Mouse (Mus musculus): ENCODE results near the gene Ang. TPM values are rescaled to one million over a fixed set of nuclear protein-coding genes. Genes with fewer than 3 reads are reported as not detected.

The Ang gene
- polyA plus RNA-seq, 1 experiment = 0.89 TPM

DNA sequence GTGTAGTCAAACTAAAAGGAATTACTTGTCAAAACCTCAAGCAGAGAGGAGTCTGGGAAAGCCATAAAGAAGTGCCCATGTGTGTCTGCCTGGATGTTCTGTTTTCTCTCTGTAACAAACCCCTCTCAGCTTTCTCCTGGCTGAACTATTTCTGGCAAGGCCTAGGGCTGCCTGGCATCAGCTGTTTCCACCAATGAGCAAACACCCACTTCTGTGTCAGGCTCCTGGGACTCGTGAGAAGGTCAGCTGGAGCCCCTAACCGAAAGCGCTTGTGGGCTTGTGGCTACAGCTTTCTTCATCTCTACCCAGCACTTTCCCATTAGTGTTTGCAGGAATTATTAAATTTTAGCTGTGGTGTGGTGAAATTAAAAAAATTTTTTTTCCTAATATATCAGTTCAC is 21.0 kb downstream of the Ang start:
- no peak for TF ChIP-seq POLR2A (IDR thresholded peaks at IDR 0.05; ENCODE audit: control insufficient read depth, low read depth, low read length)
- TF ChIP-seq CTCF (IDR thresholded peaks at IDR 0.05; ENCODE audit: control insufficient read depth, insufficient read depth, insufficient replicate concordance, low read depth, low read length) = no peak
- H3K36me3 ChIP-seq (ENCODE audit: control insufficient read depth, insufficient read depth, low read length) = no peaks in the 10 kb centered on the region
- H3K4me1 ChIP-seq (ENCODE audit: control insufficient read depth, insufficient read depth, low read length) = no peaks in the 10 kb centered on the region
- no peak overlapping the region for H3K27ac ChIP-seq (ENCODE audit: control insufficient read depth, insufficient read depth, low read depth, low read length)
- no peaks in the 10 kb centered on the region for H3K27me3 ChIP-seq (ENCODE audit: control insufficient read depth, insufficient read depth, low read length)
- no peak overlapping the region for H3K4me3 ChIP-seq (ENCODE audit: control insufficient read depth, low read depth, low read length)

DNA sequence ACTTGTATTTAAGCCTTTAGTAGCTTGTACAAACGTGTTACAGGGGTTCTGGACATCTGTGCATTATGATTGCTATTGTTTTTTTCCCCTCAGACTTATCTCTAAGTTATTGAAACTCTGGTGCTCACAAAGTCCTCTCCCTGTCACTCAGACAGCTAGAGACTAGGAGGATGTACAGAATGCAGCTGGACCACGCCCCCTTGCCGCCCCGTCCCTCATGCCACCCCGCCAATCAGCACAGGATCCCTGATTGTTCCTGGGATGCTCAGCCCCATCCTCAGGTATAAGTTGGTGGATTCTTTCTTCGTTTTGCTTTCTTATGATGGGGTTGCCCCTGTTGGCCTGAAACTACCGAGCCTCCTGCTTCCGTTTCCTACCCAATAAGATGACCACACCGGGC is 22.5 kb downstream of the Ang start:
- no peak overlapping the region for H3K27ac ChIP-seq (ENCODE audit: control insufficient read depth, insufficient read depth, low read depth, low read length)
- no peak for TF ChIP-seq CTCF (IDR thresholded peaks at IDR 0.05; ENCODE audit: control insufficient read depth, insufficient read depth, insufficient replicate concordance, low read depth, low read length)
- TF ChIP-seq POLR2A (IDR thresholded peaks at IDR 0.05; ENCODE audit: control insufficient read depth, low read depth, low read length) = no peak
- no peaks in the 10 kb centered on the region for H3K27me3 ChIP-seq (ENCODE audit: control insufficient read depth, insufficient read depth, low read length)
- H3K4me1 ChIP-seq (ENCODE audit: control insufficient read depth, insufficient read depth, low read length) = no peaks in the 10 kb centered on the region
- no peaks in the 10 kb centered on the region for H3K36me3 ChIP-seq (ENCODE audit: control insufficient read depth, insufficient read depth, low read length)
- no peak overlapping the region for H3K4me3 ChIP-seq (ENCODE audit: control insufficient read depth, low read depth, low read length)

DNA sequence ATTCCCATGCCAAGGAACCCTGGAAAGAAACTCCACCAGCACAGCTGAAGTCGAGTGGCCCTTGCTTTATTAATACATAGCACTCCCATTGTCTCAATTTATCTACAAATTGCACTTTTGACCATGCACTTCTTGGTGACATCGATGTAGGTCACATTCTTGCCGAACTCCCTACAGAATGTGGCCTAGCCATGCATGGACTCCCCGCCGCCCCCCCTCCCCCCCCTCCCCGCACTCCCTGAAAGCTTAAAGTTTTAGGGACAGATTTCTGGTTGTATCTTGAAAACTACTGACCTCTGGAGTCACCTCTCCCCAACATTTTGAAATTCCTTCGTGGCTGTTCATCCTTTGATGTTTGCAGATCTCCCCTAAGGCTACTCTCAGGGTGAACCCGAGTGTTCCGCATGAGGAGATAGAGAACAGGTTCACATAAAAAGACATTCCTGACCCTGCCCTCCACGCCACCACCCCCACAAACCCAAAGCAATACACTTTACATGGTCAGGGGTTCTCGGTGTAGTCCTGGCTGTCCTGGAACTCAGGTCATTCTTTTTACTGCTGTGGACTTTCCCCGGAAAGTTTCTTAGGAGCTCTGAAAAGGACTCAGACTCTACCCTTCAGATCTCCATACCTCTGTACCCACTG is 23.1 kb downstream of the Ang start, which contains the start of gene Eddm3b:
Eddm3b (plus strand) TSS at position 511 of the 645 bp plus-strand sequence.
- TF ChIP-seq POLR2A (IDR thresholded peaks at IDR 0.05; ENCODE audit: control insufficient read depth, low read depth, low read length) (no peak), CTCF (IDR thresholded peaks at IDR 0.05; ENCODE audit: control insufficient read depth, insufficient read depth, insufficient replicate concordance, low read depth, low read length) (no peak)
- H3K27me3 ChIP-seq (ENCODE audit: control insufficient read depth, insufficient read depth, low read length) = no peaks in the 10 kb centered on the region
- H3K36me3 ChIP-seq (ENCODE audit: control insufficient read depth, insufficient read depth, low read length) = no peaks in the 10 kb centered on the region
- H3K4me1 ChIP-seq (ENCODE audit: control insufficient read depth, insufficient read depth, low read length) = no peaks in the 10 kb centered on the region
- no peak within 1 kb of the TSS for H3K4me3 ChIP-seq (ENCODE audit: control insufficient read depth, low read depth, low read length)
- no peak within 1 kb of the TSS for H3K27ac ChIP-seq (ENCODE audit: control insufficient read depth, insufficient read depth, low read depth, low read length)

DNA sequence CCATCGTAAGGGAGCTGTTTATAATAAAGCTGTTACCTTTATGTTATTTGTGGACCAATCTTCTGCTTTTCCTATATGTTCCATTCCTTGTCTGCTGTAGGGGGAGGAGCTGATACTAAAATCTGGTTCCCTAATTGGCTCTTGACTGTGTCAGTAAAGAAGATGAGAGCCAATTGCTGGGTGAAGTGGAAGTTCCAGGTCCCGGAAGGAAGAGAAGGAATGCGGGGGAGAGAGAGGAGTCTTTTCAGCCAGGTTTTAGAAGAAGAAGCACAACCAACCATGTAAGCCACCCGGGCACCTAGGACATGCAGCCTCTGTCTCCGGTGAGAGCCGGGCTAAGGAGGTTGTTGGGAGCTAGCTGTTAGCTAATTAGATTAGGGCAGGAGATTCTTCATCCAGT is 34.7 kb downstream of the Ang start:
- TF ChIP-seq POLR2A (IDR thresholded peaks at IDR 0.05; ENCODE audit: control insufficient read depth, low read depth, low read length) = no peak

DNA sequence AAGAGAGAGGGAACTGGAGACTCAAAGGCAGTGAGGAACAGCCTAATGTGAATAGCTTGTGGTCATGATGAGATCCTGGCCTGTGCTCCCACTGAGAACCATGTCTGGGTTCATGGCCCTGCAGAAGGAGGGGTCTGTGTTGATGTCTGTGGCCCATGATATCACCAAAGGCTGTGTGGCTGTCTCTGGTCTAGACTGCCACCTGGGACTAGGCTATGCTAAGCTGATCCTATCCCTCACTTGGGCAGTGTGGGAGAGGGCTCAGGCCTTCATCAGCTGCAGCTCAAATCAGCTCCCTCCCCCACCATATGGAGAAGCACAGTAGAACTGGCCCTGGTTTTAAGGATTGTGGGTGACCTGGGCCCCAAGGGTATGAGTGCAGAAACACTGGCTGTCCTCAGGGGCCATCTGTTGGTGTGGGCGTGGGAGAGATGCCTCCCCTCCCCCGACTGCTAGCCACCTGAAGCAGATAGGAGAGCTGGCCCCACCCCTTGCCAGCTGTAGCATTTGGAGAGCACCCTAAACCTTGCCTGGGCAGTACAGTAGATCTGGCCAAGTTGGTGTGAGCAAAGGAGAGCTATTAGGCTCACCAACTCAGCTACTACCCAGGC is 36.8 kb downstream of the Ang start:
- TF ChIP-seq POLR2A (IDR thresholded peaks at IDR 0.05; ENCODE audit: control insufficient read depth, low read depth, low read length) (no peak), CTCF (IDR thresholded peaks at IDR 0.05; ENCODE audit: control insufficient read depth, insufficient read depth, insufficient replicate concordance, low read depth, low read length) (no peak)
- Histone ChIP-seq H3K27ac (ENCODE audit: control insufficient read depth, insufficient read depth, low read depth, low read length) (no peak overlapping the region), H3K4me1 (ENCODE audit: control insufficient read depth, insufficient read depth, low read length) (no peaks in the 10 kb centered on the region), H3K36me3 (ENCODE audit: control insufficient read depth, insufficient read depth, low read length) (no peaks in the 10 kb centered on the region), H3K27me3 (ENCODE audit: control insufficient read depth, insufficient read depth, low read length) (no peaks in the 10 kb centered on the region), H3K4me3 (ENCODE audit: control insufficient read depth, low read depth, low read length) (no peak overlapping the region)

More for the DNA sequence above, 34.7 kb downstream of the Ang start:
- H3K27ac ChIP-seq (ENCODE audit: control insufficient read depth, insufficient read depth, low read depth, low read length) = no peak overlapping the region
- no peaks in the 10 kb centered on the region for H3K4me1 ChIP-seq (ENCODE audit: control insufficient read depth, insufficient read depth, low read length)
- no peaks in the 10 kb centered on the region for H3K27me3 ChIP-seq (ENCODE audit: control insufficient read depth, insufficient read depth, low read length)
- no peak overlapping the region for H3K4me3 ChIP-seq (ENCODE audit: control insufficient read depth, low read depth, low read length)
- no peaks in the 10 kb centered on the region for H3K36me3 ChIP-seq (ENCODE audit: control insufficient read depth, insufficient read depth, low read length)

DNA sequence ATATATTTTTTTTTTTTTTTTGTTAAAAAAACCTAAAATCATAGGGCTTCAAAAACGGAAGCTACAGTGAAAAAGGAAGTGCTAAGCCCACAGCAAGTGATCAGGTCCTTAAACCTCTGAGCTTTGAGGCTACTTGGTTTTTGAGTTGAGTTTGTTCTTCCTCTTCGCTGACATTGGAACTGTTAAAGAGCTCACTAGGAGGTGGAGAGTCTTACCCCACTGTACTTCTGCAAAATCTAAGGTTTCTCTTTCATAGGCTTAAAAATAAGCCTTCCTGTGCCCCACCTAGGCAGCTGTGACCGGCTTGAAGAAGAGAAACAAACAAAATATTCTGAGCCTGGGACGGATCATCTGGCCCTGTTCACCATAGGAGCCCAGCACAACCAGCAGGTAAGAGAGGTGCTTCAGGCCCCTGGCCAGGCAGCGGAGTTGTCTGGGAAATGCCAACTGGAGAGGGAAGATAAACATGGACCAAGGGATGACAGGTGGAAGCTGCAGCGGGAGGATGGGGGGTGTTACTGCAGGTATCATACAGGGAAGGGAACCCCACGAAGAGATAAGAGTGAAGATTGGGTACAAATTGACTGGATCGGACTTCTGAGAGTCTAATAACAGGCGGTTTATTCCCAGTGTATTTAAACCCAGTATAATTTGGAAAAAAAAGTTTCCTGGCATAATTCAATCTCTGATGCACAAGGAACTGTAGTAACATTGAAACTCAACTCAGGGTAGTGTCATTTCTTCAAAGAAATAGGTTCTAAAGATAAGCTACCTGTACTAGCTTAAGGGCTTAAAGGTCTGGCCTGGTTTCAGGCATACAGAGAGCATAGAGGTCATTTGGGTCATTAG is 38.0 kb downstream of the Ang start:
- H3K27me3 ChIP-seq (ENCODE audit: control insufficient read depth, insufficient read depth, low read length) = no peaks in the 10 kb centered on the region
- H3K4me1 ChIP-seq (ENCODE audit: control insufficient read depth, insufficient read depth, low read length) = no peaks in the 10 kb centered on the region
- TF ChIP-seq POLR2A (IDR thresholded peaks at IDR 0.05; ENCODE audit: control insufficient read depth, low read depth, low read length) = no peak
- no peak for TF ChIP-seq CTCF (IDR thresholded peaks at IDR 0.05; ENCODE audit: control insufficient read depth, insufficient read depth, insufficient replicate concordance, low read depth, low read length)
- no peak overlapping the region for H3K27ac ChIP-seq (ENCODE audit: control insufficient read depth, insufficient read depth, low read depth, low read length)
- H3K4me3 ChIP-seq (ENCODE audit: control insufficient read depth, low read depth, low read length) = no peak overlapping the region
- H3K36me3 ChIP-seq (ENCODE audit: control insufficient read depth, insufficient read depth, low read length) = no peaks in the 10 kb centered on the region

DNA sequence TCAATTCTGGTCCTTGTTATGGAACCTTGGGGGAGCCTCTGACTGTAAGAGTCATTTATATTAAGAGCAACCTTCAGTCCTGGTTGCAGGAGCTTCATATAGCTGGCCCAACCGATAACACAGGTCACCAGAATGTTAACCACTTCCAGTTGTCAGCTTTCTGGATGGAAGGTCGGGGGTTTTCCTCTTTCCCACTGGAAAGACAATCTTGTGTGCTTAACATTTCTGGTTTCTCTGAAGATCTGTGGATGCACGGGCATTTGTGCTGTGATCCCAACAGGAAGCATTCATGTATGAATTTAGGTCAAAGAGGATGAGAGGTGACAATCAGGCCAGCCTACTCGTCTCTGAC is 38.6 kb downstream of the Ang start:
- no peak for TF ChIP-seq POLR2A (IDR thresholded peaks at IDR 0.05; ENCODE audit: control insufficient read depth, low read depth, low read length)
- Histone ChIP-seq H3K27me3 (ENCODE audit: control insufficient read depth, insufficient read depth, low read length) (no peaks in the 10 kb centered on the region), H3K4me3 (ENCODE audit: control insufficient read depth, low read depth, low read length) (no peak overlapping the region), H3K27ac (ENCODE audit: control insufficient read depth, insufficient read depth, low read depth, low read length) (no peak overlapping the region), H3K36me3 (ENCODE audit: control insufficient read depth, insufficient read depth, low read length) (no peaks in the 10 kb centered on the region), H3K4me1 (ENCODE audit: control insufficient read depth, insufficient read depth, low read length) (no peaks in the 10 kb centered on the region)
